Mouse (Mus musculus) kidney, embryonic 14.5 days (tissue): Measurements from ENCODE around the gene Trp73. TPM values are rescaled to one million over a fixed set of nuclear protein-coding genes. Genes with fewer than 3 reads are reported as not detected.

Experiments used
- ATAC-seq: fragments of 200-750 bp; cut with Nextera tagmentation; 2 replicates; pipeline ENCODE4 v1.8.0; 2017; ENCODE audit warnings: moderate number of reproducible peaks, mild to moderate bottlenecking, moderate TSS enrichment, moderate library complexity; ENCODE audit not compliant: low FRiP score, low TSS enrichment
- H3K27ac ChIP-seq: fragments of 300-500 bp; sonication (generic); 2 replicates; pipeline ENCODE4 v1.5.1; 2014; ENCODE audit warnings: low read depth, mild to moderate bottlenecking, low read length, moderate library complexity, mixed read lengths
- H3K27me3 ChIP-seq: fragments of 300-500 bp; sonication (generic); 2 replicates; pipeline ENCODE4 v1.6.1; 2014; ENCODE audit warnings: mild to moderate bottlenecking, low read length; ENCODE audit not compliant: control insufficient read depth, insufficient read depth
- H3K36me3 ChIP-seq: fragments of 300-500 bp; sonication (generic); 2 replicates; pipeline ENCODE4 v1.6.1; 2014; ENCODE audit warnings: low read length, mixed read lengths; ENCODE audit not compliant: control insufficient read depth, insufficient read depth
- H3K4me1 ChIP-seq: fragments of 300-500 bp; sonication (generic); 2 replicates; pipeline ENCODE4 v1.6.1; 2014; ENCODE audit warnings: low read length, mixed read lengths; ENCODE audit not compliant: control insufficient read depth, insufficient read depth
- H3K4me2 ChIP-seq: fragments of 300-500 bp; sonication (generic); replicated peaks from 2 replicates; pipeline ENCODE4 v1.6.1; 2014; ENCODE audit warnings: low read depth, mild to moderate bottlenecking, low read length
- H3K4me3 ChIP-seq: fragments of 300-500 bp; sonication (generic); 2 replicates; pipeline ENCODE4 v1.5.1; 2014; ENCODE audit warnings: mild to moderate bottlenecking, low read length
- H3K9ac ChIP-seq: fragments of 300-500 bp; sonication (generic); 2 replicates; pipeline ENCODE4 v1.6.1; 2014; ENCODE audit warnings: low read depth, mild to moderate bottlenecking, low read length, moderate library complexity
- H3K9me3 ChIP-seq: fragments of 300-500 bp; sonication (generic); 2 replicates; pipeline ENCODE4 v1.6.1; 2016; ENCODE audit warnings: low read length; ENCODE audit not compliant: control insufficient read depth
- WGBS: fragments of 180-500 bp; shearing (Covaris S2); extraction: QIAGEN DNeasy Blood & Tissue Kit; methylation state at CpG from one replicate; pipeline ENCODE4 v1.1.7; 2014; 5-methylcytosine and 5-hydroxymethylcytosine counted together
- polyA plus RNA-seq: library from polyadenylated mRNA; unstranded; fragments of >200 nt; fragmentation: Nextera tagmentation; extraction: Ambion mirVana; gene quantifications from 2 replicates; pipeline ENCODE4 v1.2.1, GENCODE M21; 2014

Gene Trp73
- polyA plus RNA-seq, 1 experiment from 2014 or later: 0.80 TPM

DNA sequence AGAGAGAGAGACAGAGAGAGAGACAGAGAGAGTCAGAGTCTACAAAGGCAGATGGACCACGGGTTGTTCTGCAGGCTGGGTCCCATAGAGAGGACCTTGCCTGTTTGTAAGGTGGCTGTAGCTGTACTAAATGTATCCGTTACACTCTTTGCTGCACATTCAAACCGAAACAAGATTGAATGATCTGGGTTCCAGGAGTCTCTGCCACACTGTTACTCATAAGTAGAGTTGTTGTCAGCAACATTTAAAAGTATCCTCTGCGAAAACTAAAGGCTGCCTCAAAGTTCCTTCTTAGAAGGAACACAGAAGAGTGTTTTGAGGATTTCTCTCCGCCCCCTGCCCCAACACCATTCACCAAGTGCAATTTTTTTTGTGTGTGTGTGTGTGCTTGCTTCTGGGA lies 2.9 kb downstream of the Trp73 start:
- H3K27me3 ChIP-seq: peaks cover 50% of the 10 kb centered on the region
- H3K9me3 ChIP-seq: no peaks in the 10 kb centered on the region
- H3K36me3 ChIP-seq: no peaks in the 10 kb centered on the region
- 65% methylated on average over 5 of the region's 5 CpGs for WGBS
- ATAC-seq: no peak
- H3K4me1 ChIP-seq: peaks cover 18% of the 10 kb centered on the region
- no peak overlapping the region for H3K4me2 ChIP-seq
- H3K27ac ChIP-seq: no peak overlapping the region
- no peak overlapping the region for H3K4me3 ChIP-seq
- H3K9ac ChIP-seq: no peak overlapping the region

DNA sequence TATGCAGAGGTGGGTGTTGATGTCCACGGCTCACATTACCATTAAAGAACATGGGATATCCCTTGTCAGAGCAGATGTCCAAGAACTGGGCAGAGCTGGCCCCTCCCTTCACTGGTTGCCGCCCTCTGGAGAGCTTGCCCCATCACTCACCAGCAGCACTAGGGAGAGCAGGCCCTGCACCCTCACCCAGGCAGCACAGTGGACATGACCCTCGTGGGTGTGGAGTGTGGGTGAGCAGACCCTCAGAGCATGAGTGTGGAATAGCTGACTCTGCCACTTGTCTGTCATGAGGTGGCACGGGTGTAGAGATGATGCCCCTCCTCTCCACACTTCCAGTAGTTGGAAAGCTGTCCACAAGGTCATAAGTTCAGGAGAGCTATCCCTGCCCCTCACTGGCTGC lies 5.2 kb downstream of the Trp73 start:
- Histone ChIP-seq H3K27ac (no peak overlapping the region), H3K9ac (no peak overlapping the region), H3K9me3 (no peaks in the 10 kb centered on the region), H3K36me3 (no peaks in the 10 kb centered on the region), H3K27me3 (peaks cover 28% of the 10 kb centered on the region), H3K4me1 (peaks cover 10% of the 10 kb centered on the region), H3K4me3 (no peak overlapping the region), H3K4me2 (no peak overlapping the region)
- 51% methylated on average over 4 of the region's 4 CpGs for WGBS
- ATAC-seq: no peak

DNA sequence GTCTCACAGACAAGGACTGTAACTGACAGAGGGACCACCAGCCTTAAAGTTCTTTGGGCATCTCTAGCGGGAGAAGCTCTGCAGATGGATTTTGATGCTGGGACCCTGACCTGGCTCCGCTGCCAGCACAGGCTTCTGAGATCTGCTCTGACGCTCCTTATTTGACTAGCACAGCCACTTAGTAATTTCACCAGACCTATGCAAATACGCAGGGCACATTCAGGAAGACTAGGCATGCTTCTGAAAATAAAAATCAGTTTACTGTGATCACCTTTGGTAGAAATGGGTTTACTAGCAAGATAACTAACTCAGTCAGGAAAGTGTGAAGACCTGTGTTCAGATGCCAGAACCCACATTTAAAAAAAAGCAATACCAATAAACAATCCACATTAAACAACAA lies 8.1 kb downstream of the Trp73 start:
- Histone ChIP-seq H3K9ac (no peak overlapping the region), H3K27ac (no peak overlapping the region), H3K4me1 (0 out of 2 replicates have a peak, but pooled peaks cover 4% of the 10 kb centered on the region), H3K36me3 (no peaks in the 10 kb centered on the region), H3K27me3 (peaks cover 11% of the 10 kb centered on the region; the same call in 1 of the 2 replicates), H3K4me3 (no peak overlapping the region), H3K9me3 (no peaks in the 10 kb centered on the region), H3K4me2 (no peak overlapping the region)
- ATAC-seq: no peak
- WGBS: 76% methylated on average over 4 of the region's 4 CpGs

DNA sequence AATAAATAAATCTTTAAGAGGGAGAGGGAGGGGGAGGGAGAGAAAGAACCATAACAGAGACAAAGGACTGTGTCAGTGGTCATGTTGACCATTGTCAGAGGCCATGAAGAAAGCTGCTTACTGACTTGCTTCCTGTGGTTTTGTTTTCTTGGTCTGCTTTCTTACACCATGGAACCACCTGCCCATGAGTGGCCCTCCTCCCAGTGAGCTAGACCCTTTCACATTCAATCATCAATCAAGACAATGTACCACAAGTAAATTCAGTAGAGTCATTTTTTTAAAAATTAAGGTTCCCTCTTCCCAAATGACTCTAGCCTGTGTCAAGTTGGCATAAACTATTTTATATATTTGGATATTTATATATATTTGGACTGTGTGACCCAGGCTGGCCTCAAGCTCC lies 10.1 kb downstream of the Trp73 start:
- H3K9ac ChIP-seq: no peak overlapping the region
- ATAC-seq: no peak

DNA sequence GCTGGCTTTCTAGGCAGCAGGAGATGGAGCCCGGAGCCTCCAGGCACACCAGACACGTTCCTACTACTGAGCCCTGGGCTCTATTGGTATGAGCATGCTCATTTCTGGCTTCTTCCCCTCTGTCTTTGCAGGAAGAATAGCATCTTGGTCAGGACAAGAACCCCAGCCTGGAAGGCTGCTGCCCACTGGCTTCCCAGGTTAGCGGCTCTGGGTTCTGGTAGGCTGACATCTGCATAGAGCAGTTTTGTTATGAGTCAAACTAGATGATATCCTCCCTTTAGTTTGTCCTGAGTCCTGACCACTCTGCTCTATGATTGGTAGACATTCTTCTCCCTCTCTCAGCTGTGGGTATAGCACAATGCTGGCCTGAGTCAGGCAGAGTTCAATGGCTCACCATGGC lies 12.7 kb downstream of the Trp73 start:
- no peaks in the 10 kb centered on the region for H3K36me3 ChIP-seq
- H3K27me3 ChIP-seq: peaks cover 14% of the 10 kb centered on the region; the same call in 1 of the 2 replicates
- WGBS: 84% methylated on average over 3 of the region's 3 CpGs
- H3K4me1 ChIP-seq: no peaks in the 10 kb centered on the region
- H3K4me2 ChIP-seq: no peak overlapping the region
- H3K4me3 ChIP-seq: no peak overlapping the region
- no peak overlapping the region for H3K27ac ChIP-seq
- no peak for ATAC-seq
- no peak overlapping the region for H3K9ac ChIP-seq
- no peaks in the 10 kb centered on the region for H3K9me3 ChIP-seq

More for the DNA sequence above, 10.1 kb downstream of the Trp73 start:
- Histone ChIP-seq H3K36me3 (no peaks in the 10 kb centered on the region), H3K4me1 (0 out of 2 replicates have a peak, but pooled peaks cover 4% of the 10 kb centered on the region), H3K27me3 (0 out of 2 replicates have a peak, but pooled peaks cover 9% of the 10 kb centered on the region), H3K4me2 (no peak overlapping the region), H3K4me3 (no peak overlapping the region), H3K9me3 (no peaks in the 10 kb centered on the region), H3K27ac (no peak overlapping the region)

DNA sequence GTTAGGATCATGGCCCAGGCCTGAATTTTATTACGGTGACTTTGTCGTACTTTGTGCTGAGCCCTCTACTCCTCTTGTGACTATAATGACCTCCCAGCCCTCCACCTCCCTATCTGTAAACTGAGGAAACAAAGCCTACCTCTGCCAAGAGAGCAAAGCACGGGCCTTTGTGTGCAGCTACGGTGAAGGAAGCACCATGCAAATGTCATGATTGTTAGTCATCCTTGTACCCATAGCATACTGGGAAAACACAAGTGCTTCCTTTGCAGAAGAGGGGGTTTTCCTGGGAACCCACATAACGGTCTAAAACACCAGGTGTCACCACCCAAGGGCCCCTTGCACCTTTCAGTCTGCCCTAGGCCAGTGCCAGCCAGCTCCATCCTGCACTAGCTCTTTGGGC lies 14.8 kb downstream of the Trp73 start:
- H3K27me3 ChIP-seq: peaks cover 14% of the 10 kb centered on the region; the same call in 1 of the 2 replicates
- no peak for ATAC-seq
- H3K36me3 ChIP-seq: no peaks in the 10 kb centered on the region
- H3K4me1 ChIP-seq: no peaks in the 10 kb centered on the region
- H3K9me3 ChIP-seq: no peaks in the 10 kb centered on the region
- no peak overlapping the region for H3K9ac ChIP-seq
- no peak overlapping the region for H3K4me3 ChIP-seq
- H3K4me2 ChIP-seq: no peak overlapping the region
- WGBS: 66% methylated on average over 5 of the region's 5 CpGs
- no peak overlapping the region for H3K27ac ChIP-seq

DNA sequence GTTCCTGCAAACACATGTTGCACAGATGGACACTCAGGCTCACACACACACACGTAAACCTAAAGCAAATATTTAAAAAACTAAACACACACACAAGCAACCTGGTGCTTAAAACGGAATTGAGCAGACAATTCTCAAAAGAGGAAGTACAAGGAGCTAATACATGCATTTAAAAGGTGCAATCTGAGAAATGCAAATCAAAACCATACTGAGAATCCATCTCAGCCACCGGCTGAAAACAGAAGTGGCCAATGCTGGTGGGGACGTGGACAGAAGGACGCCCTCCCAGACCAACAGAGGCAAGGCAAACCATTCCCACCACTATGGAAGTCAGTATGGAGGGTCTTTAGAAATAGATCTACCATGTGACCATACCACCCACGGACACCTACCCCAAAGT lies 16.5 kb downstream of the Trp73 start:
- no peaks in the 10 kb centered on the region for H3K4me1 ChIP-seq
- no peaks in the 10 kb centered on the region for H3K9me3 ChIP-seq
- no peaks in the 10 kb centered on the region for H3K36me3 ChIP-seq
- no peak overlapping the region for H3K9ac ChIP-seq
- H3K4me2 ChIP-seq: no peak overlapping the region
- peaks cover 10% of the 10 kb centered on the region; the same call in 1 of the 2 replicates for H3K27me3 ChIP-seq
- no peak for ATAC-seq
- H3K27ac ChIP-seq: no peak overlapping the region
- 78% methylated on average over 6 of the region's 6 CpGs for WGBS
- no peak overlapping the region for H3K4me3 ChIP-seq

DNA sequence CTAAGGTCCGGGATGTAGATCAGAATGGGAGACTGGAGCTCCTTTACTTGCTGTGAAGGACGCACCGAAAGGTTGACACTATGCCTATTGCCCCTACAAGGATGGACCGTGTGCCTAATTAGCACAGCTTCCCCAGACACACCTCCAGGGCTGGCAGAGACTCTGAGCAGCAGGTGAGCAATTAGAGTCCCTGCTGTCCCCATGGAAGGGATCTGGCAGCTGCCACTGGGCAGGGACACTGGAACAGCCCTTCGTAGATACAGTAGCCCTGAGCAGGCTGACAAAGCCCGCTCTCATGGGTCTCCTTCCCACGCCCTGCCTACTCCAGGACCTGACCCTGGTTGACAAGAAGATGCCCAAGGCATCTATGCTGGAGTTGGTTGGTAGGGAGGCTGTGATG lies 17.6 kb downstream of the Trp73 start:
- WGBS: 77% methylated on average over 7 of the region's 7 CpGs
- Histone ChIP-seq H3K36me3 (no peaks in the 10 kb centered on the region), H3K4me3 (no peak overlapping the region), H3K9ac (no peak overlapping the region), H3K27ac (no peak overlapping the region), H3K4me2 (no peak overlapping the region), H3K9me3 (no peaks in the 10 kb centered on the region), H3K4me1 (no peaks in the 10 kb centered on the region), H3K27me3 (peaks cover 4% of the 10 kb centered on the region; the same call in 1 of the 2 replicates)
- ATAC-seq: no peak

DNA sequence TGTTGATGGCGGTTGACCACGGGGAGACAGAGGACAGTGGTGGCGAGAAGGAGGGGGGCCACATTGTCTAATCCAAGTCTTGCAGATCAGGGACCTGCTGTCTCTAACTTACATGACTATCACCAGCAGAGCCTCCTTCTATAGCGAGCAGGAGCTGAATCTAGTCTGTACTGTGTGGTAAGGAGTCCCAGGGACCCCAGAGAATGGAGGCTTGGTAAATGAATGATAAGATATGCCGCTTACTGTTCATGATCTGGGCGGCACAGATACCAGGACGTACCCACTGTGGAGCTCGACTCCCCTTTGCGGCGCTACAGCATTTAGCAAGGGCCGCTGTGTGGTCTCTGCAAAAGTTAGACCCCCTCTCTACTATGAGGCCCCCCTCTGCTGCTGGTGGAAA lies 18.2 kb downstream of the Trp73 start:
- Histone ChIP-seq H3K4me2 (no peak overlapping the region), H3K27me3 (peaks cover 4% of the 10 kb centered on the region; the same call in 1 of the 2 replicates), H3K4me3 (no peak overlapping the region), H3K27ac (no peak overlapping the region), H3K36me3 (no peaks in the 10 kb centered on the region), H3K9ac (no peak overlapping the region), H3K4me1 (no peaks in the 10 kb centered on the region), H3K9me3 (no peaks in the 10 kb centered on the region)
- no peak for ATAC-seq
- 82% methylated on average over 11 of the region's 11 CpGs for WGBS
